Mouse (Mus musculus): ENCODE data around the gene Znrf1.

DNA sequence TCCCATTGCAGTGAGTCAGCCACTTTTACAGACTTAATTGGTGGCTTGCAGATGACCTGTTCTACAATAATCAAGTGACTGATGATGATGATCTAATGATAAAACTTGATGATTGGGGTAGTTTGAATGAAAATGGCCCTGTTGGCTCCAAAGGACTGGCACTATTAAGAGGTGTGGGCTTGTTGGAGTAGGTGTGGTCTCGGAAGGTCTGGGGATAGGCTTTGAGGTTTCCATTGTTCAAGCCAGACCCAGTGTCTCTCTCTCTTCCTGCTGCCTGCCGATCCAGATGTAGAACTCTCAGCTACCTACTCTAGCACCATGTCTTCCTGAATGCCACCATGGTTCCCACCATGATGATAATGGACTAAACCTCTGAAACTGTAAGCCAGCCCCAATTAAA, 52.4 kb downstream of the Znrf1 start:
- no peak for TF ChIP-seq CTCF (IDR thresholded peaks at IDR 0.05; ENCODE audit: insufficient read depth, low read length)
- TF ChIP-seq POLR2A (IDR thresholded peaks at IDR 0.05; ENCODE audit: borderline replicate concordance, extremely low read depth, low read depth, low read length): no peak
